ENCODE assay signal across 19 mouse cellular contexts in genomic region chr9:106270656-106271055, GRCm38 (mm10). TPM values are rescaled to one million over a fixed set of nuclear protein-coding genes. Genes with fewer than 3 reads are reported as not detected.
DNase-seq lines count a peak whose midpoint lies in the region; ATAC-seq and TF ChIP-seq lines count a peak whose summit lies in the region.
"Had no signal": no experiment of that assay in that cellular context is flagged by ENCODE, and none has a peak within 500 bp of the region (broad histone marks: within the 10 kb centered on the region; RNA-seq: fewer than 3 reads in every experiment).

No protein-coding gene starts in this region.

- no peak for DNase-seq in hindbrain, embryonic 11.5 days (ENCODE audit: low spot score)
- peak; percentile 39 for DNase-seq in kidney, postnatal 14 days
- DNase-seq in midbrain, postnatal 0 days (ENCODE audit: low spot score): no peak
- DNase-seq in mesoderm, embryonic 11.5 days (ENCODE audit: low read depth, low spot score): peak; percentile 8
- DNase-seq in ovary, postnatal 36 days (ENCODE audit: low spot score): no peak
- DNase-seq: adrenal gland, postnatal 14 days; B cell, adult 2 months; cerebellum, adult 11-12 months; embryo, embryonic 11 days; layer of hippocampus, postnatal 36 days; retina, postnatal 1 day had no signal

- H3K27me3 ChIP-seq in hindbrain, embryonic 15.5 days: no peaks in the 10 kb centered on the region
- no peaks in the 10 kb centered on the region for H3K27me3 ChIP-seq in hindbrain, embryonic 11.5 days (ENCODE audit: control insufficient read depth, insufficient read depth, low read length)
- H3K27me3 ChIP-seq in kidney, embryonic 16.5 days (ENCODE audit: insufficient read depth, low read length): no peaks in the 10 kb centered on the region
- H3K27me3 ChIP-seq in midbrain, postnatal 0 days (ENCODE audit: insufficient read depth, low read length): no peaks in the 10 kb centered on the region
- H3K27me3 ChIP-seq in midbrain, embryonic 16.5 days (ENCODE audit: control insufficient read depth, insufficient read depth, low read depth, low read length): no peaks in the 10 kb centered on the region
- H3K27me3 ChIP-seq: limb, embryonic 13.5 days; stomach, embryonic 15.5 days had no signal

- no peak for TF ChIP-seq CTCF in midbrain, postnatal 0 days (IDR thresholded peaks at IDR 0.05)

- ATAC-seq in hindbrain, embryonic 15.5 days (ENCODE audit: low FRiP score, low read depth): no peak
- ATAC-seq in hindbrain, embryonic 11.5 days (ENCODE audit: low FRiP score): no peak
- ATAC-seq in kidney, embryonic 16.5 days (ENCODE audit: low FRiP score, low TSS enrichment): no peak
- no peak for ATAC-seq in midbrain, postnatal 0 days (ENCODE audit: low FRiP score)
- ATAC-seq in midbrain, embryonic 16.5 days: no peak
- ATAC-seq: inflammation-experienced regulatory T-cells, adult 6 months had no signal

- no peak overlapping the region for H3K9ac ChIP-seq in hindbrain, embryonic 15.5 days
- H3K9ac ChIP-seq in hindbrain, embryonic 11.5 days (ENCODE audit: low read depth, low read length): no peak overlapping the region
- no peak overlapping the region for H3K9ac ChIP-seq in kidney, embryonic 16.5 days (replicated peaks; ENCODE audit: low read length)
- no peak overlapping the region for H3K9ac ChIP-seq in midbrain, postnatal 0 days (replicated peaks; ENCODE audit: low read length, poor library complexity, severe bottlenecking)
- no peak overlapping the region for H3K9ac ChIP-seq in midbrain, embryonic 16.5 days (ENCODE audit: low read depth, low read length)
- H3K9ac ChIP-seq: limb, embryonic 13.5 days; stomach, embryonic 15.5 days had no signal

- H3K27ac ChIP-seq in hindbrain, embryonic 15.5 days (replicated peaks): 0 out of 2 replicates have a peak overlapping the region, but pooled peaks have one; percentile 70
- H3K27ac ChIP-seq in hindbrain, embryonic 11.5 days (ENCODE audit: low read depth, low read length): no peak overlapping the region
- no peak overlapping the region for H3K27ac ChIP-seq in kidney, embryonic 16.5 days (ENCODE audit: low read length)
- 0 out of 2 replicates have a peak overlapping the region, but pooled peaks have one; percentile 71 for H3K27ac ChIP-seq in midbrain, postnatal 0 days (ENCODE audit: low read depth, low read length)
- no peak overlapping the region for H3K27ac ChIP-seq in midbrain, embryonic 16.5 days (ENCODE audit: low read length)
- H3K27ac ChIP-seq: limb, embryonic 13.5 days; stomach, embryonic 15.5 days had no signal

- WGBS in hindbrain, embryonic 15.5 days: 85% methylated on average over 4 of the region's 4 CpGs
- WGBS in hindbrain, embryonic 11.5 days: 79% methylated on average over 4 of the region's 4 CpGs
- WGBS in kidney, embryonic 16.5 days: 71% methylated on average over 4 of the region's 4 CpGs
- 87% methylated on average over 4 of the region's 4 CpGs for WGBS in midbrain, postnatal 0 days
- 84% methylated on average over 4 of the region's 4 CpGs for WGBS in midbrain, embryonic 16.5 days

- H3K36me3 ChIP-seq in hindbrain, embryonic 15.5 days: no peaks in the 10 kb centered on the region
- no peaks in the 10 kb centered on the region for H3K36me3 ChIP-seq in hindbrain, embryonic 11.5 days (ENCODE audit: control insufficient read depth, insufficient read depth, low read length)
- no peaks in the 10 kb centered on the region for H3K36me3 ChIP-seq in kidney, embryonic 16.5 days (ENCODE audit: insufficient read depth, low read length)
- no peaks in the 10 kb centered on the region for H3K36me3 ChIP-seq in midbrain, postnatal 0 days (ENCODE audit: insufficient read depth, low read length)
- no peaks in the 10 kb centered on the region for H3K36me3 ChIP-seq in midbrain, embryonic 16.5 days (ENCODE audit: control insufficient read depth, insufficient read depth, low read length)
- H3K36me3 ChIP-seq: limb, embryonic 13.5 days; stomach, embryonic 15.5 days had no signal

- H3K4me2 ChIP-seq in hindbrain, embryonic 15.5 days: no peak overlapping the region
- H3K4me2 ChIP-seq in hindbrain, embryonic 11.5 days (replicated peaks; ENCODE audit: low read depth, low read length): no peak overlapping the region
- no peak overlapping the region for H3K4me2 ChIP-seq in kidney, embryonic 16.5 days (replicated peaks; ENCODE audit: low read depth, low read length)
- H3K4me2 ChIP-seq in midbrain, postnatal 0 days (ENCODE audit: low read depth, low read length, poor library complexity, severe bottlenecking): no peak overlapping the region
- no peak overlapping the region for H3K4me2 ChIP-seq in midbrain, embryonic 16.5 days (ENCODE audit: low read length)
- H3K4me2 ChIP-seq: limb, embryonic 13.5 days; stomach, embryonic 15.5 days had no signal

- no peak overlapping the region for H3K4me3 ChIP-seq in hindbrain, embryonic 15.5 days
- H3K4me3 ChIP-seq in hindbrain, embryonic 11.5 days (ENCODE audit: low read depth, low read length): no peak overlapping the region
- no peak overlapping the region for H3K4me3 ChIP-seq in kidney, embryonic 16.5 days (ENCODE audit: low read length)
- no peak overlapping the region for H3K4me3 ChIP-seq in midbrain, postnatal 0 days (ENCODE audit: low read depth, low read length)
- no peak overlapping the region for H3K4me3 ChIP-seq in midbrain, embryonic 16.5 days (ENCODE audit: low read depth, low read length)
- H3K4me3 ChIP-seq: limb, embryonic 13.5 days; megakaryocyte, embryonic 14.5 days; stomach, embryonic 15.5 days had no signal

- H3K9me3 ChIP-seq in hindbrain, embryonic 15.5 days: no peaks in the 10 kb centered on the region
- H3K9me3 ChIP-seq in hindbrain, embryonic 11.5 days (ENCODE audit: control insufficient read depth, low read length): no peaks in the 10 kb centered on the region
- H3K9me3 ChIP-seq in kidney, embryonic 16.5 days (ENCODE audit: low read length): no peaks in the 10 kb centered on the region
- no peaks in the 10 kb centered on the region for H3K9me3 ChIP-seq in midbrain, postnatal 0 days (ENCODE audit: low read length)
- H3K9me3 ChIP-seq in midbrain, embryonic 16.5 days (replicated peaks; ENCODE audit: control insufficient read depth, low read length, poor library complexity, severe bottlenecking): no peaks in the 10 kb centered on the region
- H3K9me3 ChIP-seq: limb, embryonic 13.5 days; megakaryocyte, embryonic 14.5 days; stomach, embryonic 15.5 days had no signal

- peaks cover 18% of the 10 kb centered on the region for H3K4me1 ChIP-seq in hindbrain, embryonic 15.5 days (replicated peaks)
- peaks cover 3% of the 10 kb centered on the region for H3K4me1 ChIP-seq in hindbrain, embryonic 11.5 days (replicated peaks; ENCODE audit: control insufficient read depth, insufficient read depth, low read length)
- H3K4me1 ChIP-seq in kidney, embryonic 16.5 days (ENCODE audit: insufficient read depth, low read length): no peaks in the 10 kb centered on the region
- H3K4me1 ChIP-seq in midbrain, postnatal 0 days (ENCODE audit: insufficient read depth, low read length): 0 out of 2 replicates have a peak, but pooled peaks cover 7% of the 10 kb centered on the region
- peaks cover 12% of the 10 kb centered on the region for H3K4me1 ChIP-seq in midbrain, embryonic 16.5 days (ENCODE audit: control insufficient read depth, insufficient read depth, low read length)
- H3K4me1 ChIP-seq: limb, embryonic 13.5 days had no signal

RNA-seq across cellular contexts. Expression of gene Poc1a, which starts 10.2 kb away (rescaled TPM):
- polyA plus RNA-seq in hindbrain, embryonic 15.5 days (2015; fragmentation: Nextera tagmentation; extraction: Ambion mirVana): 8.8 and 9.3 TPM in 2 replicates
- 27.3 and 27.6 TPM in 2 replicates for polyA plus RNA-seq in hindbrain, embryonic 11.5 days (2014; fragmentation: Nextera tagmentation; extraction: Ambion mirVana)
- 28.4 and 29.2 TPM in 2 replicates for polyA plus RNA-seq in kidney, embryonic 16.5 days (2015; fragmentation: Nextera tagmentation; extraction: Ambion mirVana)
- total RNA-seq in midbrain, postnatal 0 days (2014; rRNA removed): 6.5 and 8.7 TPM in 2 replicates
- polyA plus RNA-seq in midbrain, postnatal 0 days (2015; fragmentation: Nextera tagmentation; extraction: Ambion mirVana): 9.8 and 11.7 TPM in 2 replicates
- polyA plus RNA-seq in midbrain, embryonic 16.5 days (2015; fragmentation: Nextera tagmentation; extraction: Ambion mirVana): 8.0 and 9.0 TPM in 2 replicates

RNA-seq across cellular contexts. Expression of gene Alas1, which starts 22.2 kb away (rescaled TPM):
- 101 and 104 TPM in 2 replicates for polyA plus RNA-seq in hindbrain, embryonic 15.5 days (2015; fragmentation: Nextera tagmentation; extraction: Ambion mirVana)
- 83.8 and 84.7 TPM in 2 replicates for polyA plus RNA-seq in hindbrain, embryonic 11.5 days (2014; fragmentation: Nextera tagmentation; extraction: Ambion mirVana)
- 122 and 128 TPM in 2 replicates for polyA plus RNA-seq in kidney, embryonic 16.5 days (2015; fragmentation: Nextera tagmentation; extraction: Ambion mirVana)
- 51.5 and 76.1 TPM in 2 replicates for total RNA-seq in midbrain, postnatal 0 days (2014; rRNA removed)
- 84.4 and 86.8 TPM in 2 replicates for polyA plus RNA-seq in midbrain, postnatal 0 days (2015; fragmentation: Nextera tagmentation; extraction: Ambion mirVana)
- polyA plus RNA-seq in midbrain, embryonic 16.5 days (2015; fragmentation: Nextera tagmentation; extraction: Ambion mirVana): 108 and 112 TPM in 2 replicates

RNA-seq across cellular contexts. Expression of gene Tlr9, which starts 48.3 kb away (rescaled TPM):
- polyA plus RNA-seq in hindbrain, embryonic 15.5 days (2015; fragmentation: Nextera tagmentation; extraction: Ambion mirVana): 0.09 and 0.10 TPM in 2 replicates
- not detected in 2 replicates for polyA plus RNA-seq in hindbrain, embryonic 11.5 days (2014; fragmentation: Nextera tagmentation; extraction: Ambion mirVana)
- polyA plus RNA-seq in kidney, embryonic 16.5 days (2015; fragmentation: Nextera tagmentation; extraction: Ambion mirVana): 0.07 TPM in 1 of 2 replicates, not detected in the other
- total RNA-seq in midbrain, postnatal 0 days (2014; rRNA removed): 0.49 and 0.85 TPM in 2 replicates
- polyA plus RNA-seq in midbrain, postnatal 0 days (2015; fragmentation: Nextera tagmentation; extraction: Ambion mirVana): 0.07 and 0.16 TPM in 2 replicates
- polyA plus RNA-seq in midbrain, embryonic 16.5 days (2015; fragmentation: Nextera tagmentation; extraction: Ambion mirVana): not detected in 2 replicates
- polyA plus RNA-seq: forebrain, embryonic 16.5 days had no signal

Comparison
In these comparisons a context has a peak if more than half of its experiments do, and no peak if none do; other contexts are left out.
1. H3K27ac ChIP-seq: peak in hindbrain, embryonic 15.5 days (single experiment) and midbrain, postnatal 0 days (single experiment); none in hindbrain, embryonic 11.5 days (single experiment), kidney, embryonic 16.5 days (single experiment) and midbrain, embryonic 16.5 days (single experiment).
2. DNase-seq: peak in kidney, postnatal 14 days (single experiment) and mesoderm, embryonic 11.5 days (single experiment); none in hindbrain, embryonic 11.5 days (single experiment), midbrain, postnatal 0 days (single experiment) and ovary, postnatal 36 days (single experiment).